In genomic region chr4:128891157-128891556, GRCm38 (mm10) we compare ENCODE assay signal across 11 mouse cellular contexts. TPM values are rescaled to one million over a fixed set of nuclear protein-coding genes. Genes with fewer than 3 reads are reported as not detected.
A peak's percentile ranks its signal among the peaks of the same experiment; 100 is the strongest.
DNase-seq lines count a peak whose midpoint lies in the region; ATAC-seq lines count a peak whose summit lies in the region.
"Had no signal": no experiment of that assay in that cellular context is flagged by ENCODE, and none has a peak within 500 bp of the region (broad histone marks: within the 10 kb centered on the region; RNA-seq: fewer than 3 reads in every experiment).

No protein-coding gene starts in this region.

- no peak overlapping the region for H3K4me2 ChIP-seq in midbrain, embryonic 15.5 days

- no peak overlapping the region for H3K9ac ChIP-seq in midbrain, embryonic 15.5 days

- no peak overlapping the region for H3K4me3 ChIP-seq in midbrain, embryonic 15.5 days
- no peak overlapping the region for H3K4me3 ChIP-seq in midbrain, embryonic 10.5 days
- H3K4me3 ChIP-seq in limb, embryonic 10.5 days: no peak overlapping the region
- H3K4me3 ChIP-seq: erythroblast, embryonic 14.5 days; megakaryocyte, embryonic 14.5 days had no signal

- 0 out of 2 replicates have a peak, but pooled peaks have one; percentile 15 for ATAC-seq in midbrain, embryonic 15.5 days (replicated peaks)
- no peak for ATAC-seq in CD4-positive, CD25-positive, alpha-beta regulatory T cell, adult 4 months
- no peak for ATAC-seq in megakaryocyte-erythroid progenitor cell, adult 5-6 weeks (replicated peaks; ENCODE audit: low FRiP score, low TSS enrichment, poor library complexity, severe bottlenecking)
- ATAC-seq: Patski had no signal

- H3K27me3 ChIP-seq in midbrain, embryonic 15.5 days (replicated peaks): no peaks in the 10 kb centered on the region
- H3K27me3 ChIP-seq in midbrain, embryonic 10.5 days (ENCODE audit: low read depth, poor library complexity, severe bottlenecking): peaks cover 7% of the 10 kb centered on the region; the same call in 1 of the 2 replicates
- H3K27me3 ChIP-seq in limb, embryonic 10.5 days (ENCODE audit: low read depth, poor library complexity, severe bottlenecking): no peaks in the 10 kb centered on the region
- H3K27me3 ChIP-seq: Patski had no signal

- no peak overlapping the region for H3K27ac ChIP-seq in midbrain, embryonic 15.5 days
- no peak overlapping the region for H3K27ac ChIP-seq in midbrain, embryonic 10.5 days (replicated peaks)
- peak overlapping the region; percentile 43; the same call in 1 of the 2 replicates for H3K27ac ChIP-seq in limb, embryonic 10.5 days

- DNase-seq in midbrain, embryonic 10.5 days (ENCODE audit: low spot score): no peak
- DNase-seq in frontal cortex, postnatal 10 days (ENCODE audit: low spot score in 2 of 2): peak; percentile 55 to 64
- peak; percentile 73 for DNase-seq in kidney, adult 9 months
- no peak for DNase-seq in limb, embryonic 10.5 days (ENCODE audit: low spot score)
- DNase-seq in T-cell, adult 2 months (ENCODE audit: low spot score): no peak

- H3K36me3 ChIP-seq in midbrain, embryonic 15.5 days (replicated peaks): no peaks in the 10 kb centered on the region
- H3K36me3 ChIP-seq in midbrain, embryonic 10.5 days: no peaks in the 10 kb centered on the region
- H3K36me3 ChIP-seq in limb, embryonic 10.5 days: peaks cover 11% of the 10 kb centered on the region; the same call in 1 of the 2 replicates

- no peaks in the 10 kb centered on the region for H3K9me3 ChIP-seq in midbrain, embryonic 15.5 days
- H3K9me3 ChIP-seq in midbrain, embryonic 10.5 days (replicated peaks): no peaks in the 10 kb centered on the region
- H3K9me3 ChIP-seq in limb, embryonic 10.5 days (replicated peaks): no peaks in the 10 kb centered on the region
- H3K9me3 ChIP-seq: megakaryocyte, embryonic 14.5 days had no signal

- peaks cover 21% of the 10 kb centered on the region for H3K4me1 ChIP-seq in midbrain, embryonic 15.5 days
- H3K4me1 ChIP-seq in midbrain, embryonic 10.5 days: peaks cover 33% of the 10 kb centered on the region
- H3K4me1 ChIP-seq in limb, embryonic 10.5 days: peaks cover 48% of the 10 kb centered on the region

- 21% methylated on average over 1 of the region's 1 CpGs for WGBS in midbrain, embryonic 15.5 days
- 35% methylated on average over 1 of the region's 1 CpGs for WGBS in midbrain, embryonic 10.5 days
- 20% methylated on average over 1 of the region's 1 CpGs for WGBS in limb, embryonic 10.5 days

RNA-seq across cellular contexts. Expression of gene Trim62, which starts 7.8 kb away (rescaled TPM):
- polyA plus RNA-seq in midbrain, embryonic 15.5 days (2015; fragmentation: Nextera tagmentation; extraction: Ambion mirVana): 21.3 and 21.5 TPM in 2 replicates
- polyA plus RNA-seq in midbrain, embryonic 10.5 days (2016; fragmentation: Nextera tagmentation; extraction: Ambion mirVana): 7.6 and 10.0 TPM in 2 replicates
- polyA plus RNA-seq in limb, embryonic 10.5 days (2016; fragmentation: Nextera tagmentation; extraction: Ambion mirVana): 6.4 and 8.2 TPM in 2 replicates
- polyA plus RNA-seq in CD4-positive, CD25-positive, alpha-beta regulatory T cell, adult 4 months (2017; shearing (Covaris generic)): 1 to 10 TPM; 1.3 to 1.6 TPM
- total RNA-seq in megakaryocyte-erythroid progenitor cell, adult 5-6 weeks (2014; fragmentation: Nextera tagmentation): 0.54 and 0.79 TPM in 2 replicates
- total RNA-seq in megakaryocyte-erythroid progenitor cell, adult 5-6 weeks (2017): 0.38 TPM in 1 of 2 replicates, not detected in the other
- polyA plus RNA-seq: erythroblast, embryonic 14.5 days had no signal

Comparison
In these comparisons a context has a peak if more than half of its experiments do, and no peak if none do; other contexts are left out.
1. DNase-seq: peak in frontal cortex, postnatal 10 days (2 of 2) and kidney, adult 9 months (single experiment); none in midbrain, embryonic 10.5 days (single experiment), limb, embryonic 10.5 days (single experiment) and T-cell, adult 2 months (single experiment).